Mouse (Mus musculus) bone marrow, adult 2 months (tissue): ENCODE measurements around the gene Syt17. TPM values are rescaled to one million over a fixed set of nuclear protein-coding genes. Genes with fewer than 3 reads are reported as not detected.

Source experiments
- H3K27ac ChIP-seq: fragments of 200-500 bp; 2 replicates; pipeline ENCODE4 v1.5.1; 2012; ENCODE audit warnings: low read depth, mild to moderate bottlenecking, control low read depth, inconsistent platforms, low read length; ENCODE audit not compliant: control insufficient read depth, poor library complexity, insufficient read depth
- H3K4me1 ChIP-seq: fragments of 200-500 bp; 2 replicates; pipeline ENCODE4 v1.6.1; 2011; ENCODE audit warnings: low read length; ENCODE audit not compliant: control insufficient read depth, insufficient read depth
- H3K4me3 ChIP-seq: fragments of 200-500 bp; replicated peaks from 2 replicates; pipeline ENCODE3; 2011; ENCODE audit warnings: mild to moderate bottlenecking, low read depth, low read length, control low read depth; ENCODE audit not compliant: control insufficient read depth
- CTCF ChIP-seq: fragments of 200-500 bp; IDR thresholded peaks from 2 replicates; pipeline ENCODE4 v1.5.1; 2011; ENCODE audit warnings: low read length, control low read depth; ENCODE audit not compliant: control insufficient read depth, insufficient read depth
- POLR2A ChIP-seq: fragments of 200-500 bp; IDR thresholded peaks from 2 replicates; pipeline ENCODE4 v1.6.1; 2011; ENCODE audit warnings: low read depth, mild to moderate bottlenecking, control low read depth, low read length, borderline replicate concordance; ENCODE audit not compliant: control insufficient read depth
- WGBS: fragments of 180-500 bp; shearing (Covaris S2); methylation state at CpG from one replicate; pipeline ENCODE4 v1.1.7; 2018; 5-methylcytosine and 5-hydroxymethylcytosine counted together
- polyA plus RNA-seq: library from polyadenylated mRNA; stranded (reverse); fragments of >200 nt; gene quantifications from 2 replicates; pipeline ENCODE4 v1.2.4, GENCODE M21; 2011; ENCODE audit warnings: low replicate concordance; ENCODE audit not compliant: missing spikeins, insufficient read depth, insufficient read length

Gene Syt17
- polyA plus RNA-seq, 1 experiment = 0.85 TPM

GRCm38 (mm10) chr7:118475008-118475705 is 27.1 kb upstream of the Syt17 start:
- no peak for TF ChIP-seq POLR2A
- TF ChIP-seq CTCF = no peak
- no peak overlapping the region for H3K27ac ChIP-seq
- no peak overlapping the region for H3K4me3 ChIP-seq
- H3K4me1 ChIP-seq = no peaks in the 10 kb centered on the region; the same call in 1 of the 2 replicates
- 71% methylated on average over 7 of the region's 7 CpGs for WGBS

GRCm38 (mm10) chr7:118472886-118473285 is 24.9 kb upstream of the Syt17 start:
- 96% methylated on average over 1 of the region's 1 CpGs for WGBS
- TF ChIP-seq POLR2A (no peak), CTCF (no peak)
- H3K4me3 ChIP-seq = no peak overlapping the region
- H3K4me1 ChIP-seq = no peaks in the 10 kb centered on the region
- no peak overlapping the region for H3K27ac ChIP-seq

- Histone ChIP-seq H3K4me1 (no peaks in the 10 kb centered on the region; the same call in none of the 2 replicates), H3K4me3 (no peak overlapping the region), H3K27ac (no peak overlapping the region)
- TF ChIP-seq POLR2A (no peak), CTCF (no peak)
- 73% methylated on average over 3 of the region's 3 CpGs for WGBS
These were observed 20.0 kb upstream of the Syt17 start for GRCm38 (mm10) chr7:118468060-118468459.

DNA sequence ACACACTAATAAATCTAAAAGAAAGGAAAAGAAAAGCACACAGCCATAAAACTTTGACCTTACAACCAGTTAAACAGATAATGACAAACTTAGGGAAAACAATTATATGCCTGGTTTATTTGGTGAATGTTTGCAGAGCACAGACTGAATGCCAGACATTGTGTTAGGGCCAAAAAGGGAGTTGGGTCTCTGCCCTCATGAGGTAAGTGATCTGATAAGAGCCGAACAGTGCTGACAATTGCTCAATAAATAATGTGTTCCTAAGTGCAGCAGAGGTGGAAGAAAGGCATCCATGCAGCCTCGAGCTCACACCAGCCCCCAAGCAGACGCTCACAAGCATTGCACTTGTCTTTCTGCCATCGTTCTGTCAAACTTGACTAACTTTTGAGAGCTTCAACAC is 16.4 kb upstream of the Syt17 start:
- no peaks in the 10 kb centered on the region; the same call in none of the 2 replicates for H3K4me1 ChIP-seq
- no peak overlapping the region for H3K4me3 ChIP-seq
- no peak for TF ChIP-seq POLR2A
- TF ChIP-seq CTCF = no peak
- 52% methylated on average over 4 of the region's 4 CpGs for WGBS
- no peak overlapping the region for H3K27ac ChIP-seq

DNA sequence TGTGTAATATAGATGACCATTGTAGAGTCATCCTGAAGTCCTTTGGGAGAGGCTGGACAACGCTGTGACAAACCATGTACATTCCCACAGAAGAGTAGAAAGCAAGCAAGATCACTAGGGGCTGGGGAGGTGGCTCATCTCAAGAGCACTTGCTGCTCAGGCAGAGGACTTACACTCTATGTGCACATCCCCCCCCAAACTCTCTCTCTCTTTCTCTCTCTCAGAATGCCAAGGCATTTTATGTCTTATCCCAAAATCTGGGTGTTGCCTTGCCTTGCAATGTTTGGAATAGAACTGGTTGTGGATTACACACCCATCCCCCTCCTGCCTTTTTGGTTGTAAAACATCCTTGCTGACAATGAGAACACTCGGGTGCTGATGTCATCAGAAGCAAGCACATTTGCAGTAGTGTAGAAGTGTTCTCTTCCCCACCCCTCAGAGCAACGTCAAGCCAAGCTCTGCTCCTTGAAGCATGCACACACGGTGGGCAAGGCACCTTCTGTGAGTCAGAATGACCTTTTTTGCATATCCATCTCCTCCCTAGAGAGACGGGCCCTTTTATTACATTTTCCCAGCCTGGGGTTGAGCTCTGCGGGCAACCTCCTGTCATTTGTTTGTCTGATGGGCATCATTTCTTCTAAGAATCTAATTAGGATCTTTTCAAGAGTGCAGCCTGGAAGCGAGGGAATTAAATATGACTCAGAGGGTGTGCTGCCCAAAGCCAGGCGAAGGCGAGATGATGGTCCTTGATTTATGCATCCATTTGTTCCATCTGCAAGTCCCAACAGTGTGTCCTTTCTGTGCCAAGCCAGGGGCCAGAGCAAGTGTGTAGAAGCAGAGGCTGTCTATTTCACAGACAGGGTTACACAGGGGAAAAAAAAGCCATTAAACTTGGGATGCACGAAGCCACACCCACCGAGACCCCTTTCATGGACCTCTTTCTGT is 15.1 kb upstream of the Syt17 start:
- Histone ChIP-seq H3K27ac (no peak overlapping the region), H3K4me1 (no peaks in the 10 kb centered on the region; the same call in none of the 2 replicates), H3K4me3 (no peak overlapping the region)
- no peak for TF ChIP-seq POLR2A
- TF ChIP-seq CTCF = no peak
- WGBS = 54% methylated on average over 11 of the region's 11 CpGs

DNA sequence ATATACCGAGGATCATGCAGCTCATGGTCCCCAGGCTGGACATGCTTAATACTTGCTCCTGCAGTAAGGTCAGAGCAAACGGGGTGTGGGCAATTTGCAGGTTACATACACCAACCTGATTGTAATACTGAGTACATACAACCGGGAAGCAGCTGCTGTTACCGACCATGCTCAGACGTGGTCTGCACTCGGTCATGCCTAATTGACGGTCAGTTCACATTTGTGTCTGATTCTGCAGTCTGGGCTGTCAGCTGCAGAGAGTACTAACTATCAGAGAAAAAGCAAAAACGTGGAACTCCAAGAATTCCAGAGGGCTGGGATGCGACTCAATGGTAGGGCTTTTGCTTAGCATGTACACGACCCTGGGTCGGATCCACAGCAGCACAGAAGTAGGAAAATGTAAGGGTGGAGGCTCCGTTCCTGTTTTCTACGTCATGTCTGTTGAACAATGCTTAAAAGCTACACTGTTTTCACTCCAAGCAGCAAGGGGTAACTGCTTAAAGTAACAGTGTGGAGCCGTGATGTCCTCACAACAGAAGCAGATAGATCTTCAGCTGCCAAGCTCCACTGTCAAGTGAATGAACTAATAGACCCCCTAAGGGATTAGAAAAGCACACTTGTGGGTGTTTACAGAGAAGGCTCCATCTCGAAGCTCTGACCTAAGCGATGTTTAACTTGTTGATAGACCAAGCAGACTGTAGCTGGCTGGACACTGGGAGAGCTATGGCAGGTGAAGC is 13.5 kb upstream of the Syt17 start:
- Histone ChIP-seq H3K27ac (no peak overlapping the region), H3K4me3 (no peak overlapping the region), H3K4me1 (no peaks in the 10 kb centered on the region; the same call in 1 of the 2 replicates)
- TF ChIP-seq POLR2A = no peak
- no peak for TF ChIP-seq CTCF
- WGBS = 58% methylated on average over 16 of the region's 16 CpGs

DNA sequence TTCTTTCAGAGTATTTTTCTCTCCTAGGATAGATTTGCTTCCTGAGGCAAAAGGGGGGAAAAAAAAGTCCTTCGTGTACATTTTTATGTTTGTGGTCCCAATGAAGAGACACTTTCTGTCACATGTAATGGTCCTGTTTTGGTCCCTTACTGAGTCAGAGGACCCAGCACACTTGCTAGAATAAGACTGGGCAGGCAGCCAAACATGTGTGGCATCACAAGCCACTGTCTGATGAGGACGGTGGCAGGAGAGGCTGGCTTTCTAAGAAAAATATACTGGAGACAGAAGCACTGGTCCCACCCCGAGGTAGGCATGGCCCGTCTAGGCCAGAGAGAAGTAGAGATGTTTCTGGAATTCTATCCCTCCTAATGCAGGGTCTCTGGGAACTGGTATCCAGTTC is 5.7 kb upstream of the Syt17 start:
- 38% methylated on average over 4 of the region's 4 CpGs for WGBS
- Histone ChIP-seq H3K4me3 (no peak overlapping the region), H3K4me1 (no peaks in the 10 kb centered on the region; the same call in 1 of the 2 replicates), H3K27ac (no peak overlapping the region)
- TF ChIP-seq POLR2A = no peak
- no peak for TF ChIP-seq CTCF
